In genomic region chr4:137952840-137953239, GRCm38 (mm10) we compare ENCODE assay signal across 9 mouse cellular contexts. TPM values are rescaled to one million over a fixed set of nuclear protein-coding genes. Genes with fewer than 3 reads are reported as not detected.
DNase-seq lines count a peak whose midpoint lies in the region; ATAC-seq and TF ChIP-seq lines count a peak whose summit lies in the region.
"Had no signal": no experiment of that assay in that cellular context is flagged by ENCODE, and none has a peak within 500 bp of the region (broad histone marks: within the 10 kb centered on the region; RNA-seq: fewer than 3 reads in every experiment).

No protein-coding gene starts in this region.

- H3K4me3 ChIP-seq in forebrain, postnatal 0 days (ENCODE audit: low read depth, low read length) = no peak overlapping the region
- no peak overlapping the region for H3K4me3 ChIP-seq in forebrain, embryonic 12.5 days (replicated peaks)
- H3K4me3 ChIP-seq in ES-Bruce4 (ENCODE audit: low read depth, low read length) = no peak overlapping the region
- H3K4me3 ChIP-seq in cerebellum, adult 2 months (replicated peaks; ENCODE audit: insufficient read depth, low read depth, low read length) = no peak overlapping the region
- H3K4me3 ChIP-seq in left cerebral cortex, adult 2 months = no peak overlapping the region
- H3K4me3 ChIP-seq in neural tube, embryonic 11.5 days (ENCODE audit: low read depth, low read length) = no peak overlapping the region
- no peak overlapping the region for H3K4me3 ChIP-seq in thymus, adult 2 months (ENCODE audit: control insufficient read depth, insufficient read depth, low read length)
- H3K4me3 ChIP-seq: limb, embryonic 15.5 days had no signal

- TF ChIP-seq CTCF in forebrain, postnatal 0 days (IDR thresholded peaks at IDR 0.05; ENCODE audit: low read depth) = peak; percentile 89
- peak; percentile 66 for TF ChIP-seq CTCF in ES-Bruce4 (IDR thresholded peaks at IDR 0.05; ENCODE audit: low read depth, low read length)
- TF ChIP-seq CTCF in cerebellum, adult 2 months (IDR thresholded peaks at IDR 0.05; ENCODE audit: borderline replicate concordance, insufficient read depth, low read depth, low read length) = peak; percentile 80
- peak; percentile 88 for TF ChIP-seq CTCF in left cerebral cortex, adult 2 months (IDR thresholded peaks at IDR 0.05)
- no peak for TF ChIP-seq CTCF in thymus, adult 2 months (IDR thresholded peaks at IDR 0.05; ENCODE audit: borderline replicate concordance, control insufficient read depth, extremely low read depth, insufficient read depth, low read length, poor library complexity)

- WGBS in forebrain, postnatal 0 days = 27% methylated on average over 4 of the region's 4 CpGs
- 35% methylated on average over 4 of the region's 4 CpGs for WGBS in forebrain, embryonic 12.5 days
- 25% methylated on average over 4 of the region's 4 CpGs for WGBS in cerebellum, adult 2 months
- WGBS in neural tube, embryonic 11.5 days = 38% methylated on average over 4 of the region's 4 CpGs
- 55% methylated on average over 4 of the region's 4 CpGs for WGBS in thymus, adult 2 months

- H3K9ac ChIP-seq in forebrain, postnatal 0 days = no peak overlapping the region
- no peak overlapping the region for H3K9ac ChIP-seq in forebrain, embryonic 12.5 days
- H3K9ac ChIP-seq in ES-Bruce4 (ENCODE audit: low read depth, poor library complexity, severe bottlenecking) = no peak overlapping the region
- no peak overlapping the region for H3K9ac ChIP-seq in neural tube, embryonic 11.5 days (ENCODE audit: low read length)
- H3K9ac ChIP-seq: limb, embryonic 15.5 days had no signal

- H3K4me2 ChIP-seq in forebrain, postnatal 0 days (ENCODE audit: low read depth) = no peak overlapping the region
- H3K4me2 ChIP-seq in forebrain, embryonic 12.5 days = no peak overlapping the region
- H3K4me2 ChIP-seq in neural tube, embryonic 11.5 days (ENCODE audit: low read depth) = no peak overlapping the region
- H3K4me2 ChIP-seq: limb, embryonic 15.5 days had no signal

- peak; percentile 85 for DNase-seq in forebrain, postnatal 0 days
- DNase-seq in cerebellum, adult 2 months = peak; percentile 72 to 83
- DNase-seq in heart, adult 8-10 months (ENCODE audit: low spot score) = peak; percentile 77
- DNase-seq in left cerebral cortex, adult 2 months (ENCODE audit: extremely low spot score in 1 of 2, low spot score in 2 of 2) = peak; percentile 73 to 79
- peak; percentile 80 for DNase-seq in neural tube, embryonic 11.5 days (ENCODE audit: low spot score)
- DNase-seq in thymus, adult 2 months = peak; percentile 80

- no peak for TF ChIP-seq EP300 in ES-Bruce4 (IDR thresholded peaks at IDR 0.05; ENCODE audit: insufficient read depth, low read depth, low read length)

- H3K27ac ChIP-seq in forebrain, postnatal 0 days (ENCODE audit: low read depth, low read length) = no peak overlapping the region
- no peak overlapping the region for H3K27ac ChIP-seq in forebrain, embryonic 12.5 days
- H3K27ac ChIP-seq in ES-Bruce4 (ENCODE audit: insufficient read depth, low read length) = no peak overlapping the region
- no peak overlapping the region for H3K27ac ChIP-seq in cerebellum, adult 2 months (ENCODE audit: insufficient read depth, low read length)
- no peak overlapping the region for H3K27ac ChIP-seq in left cerebral cortex, adult 2 months
- H3K27ac ChIP-seq in neural tube, embryonic 11.5 days (ENCODE audit: low read depth, low read length) = no peak overlapping the region
- no peak overlapping the region for H3K27ac ChIP-seq in thymus, adult 2 months (ENCODE audit: control insufficient read depth, insufficient read depth, low read length)
- H3K27ac ChIP-seq: limb, embryonic 15.5 days had no signal

- intact Hi-C loops in left cerebral cortex, adult 2 months (cut with DNase I) = loop anchor here (1.0 kb wide), 1 partner anchor 109 kb away; no protein-coding TSS in a partner anchor

- 0 out of 2 replicates have a peak, but pooled peaks have one; percentile 29 for ATAC-seq in forebrain, postnatal 0 days
- no peak for ATAC-seq in forebrain, embryonic 12.5 days (ENCODE audit: low FRiP score)
- no peak for ATAC-seq in neural tube, embryonic 11.5 days (ENCODE audit: insufficient read depth, low FRiP score, low TSS enrichment)

- no peaks in the 10 kb centered on the region for H3K4me1 ChIP-seq in forebrain, postnatal 0 days (ENCODE audit: insufficient read depth)
- no peaks in the 10 kb centered on the region for H3K4me1 ChIP-seq in forebrain, embryonic 12.5 days
- H3K4me1 ChIP-seq in ES-Bruce4 (ENCODE audit: control insufficient read depth, insufficient read depth, low read length) = no peaks in the 10 kb centered on the region
- H3K4me1 ChIP-seq in cerebellum, adult 2 months (ENCODE audit: control insufficient read depth, insufficient read depth, low read length) = no peaks in the 10 kb centered on the region
- no peaks in the 10 kb centered on the region for H3K4me1 ChIP-seq in neural tube, embryonic 11.5 days (ENCODE audit: control insufficient read depth, insufficient read depth, low read length)
- H3K4me1 ChIP-seq in thymus, adult 2 months (replicated peaks; ENCODE audit: control insufficient read depth, insufficient read depth, low read length) = no peaks in the 10 kb centered on the region
- H3K4me1 ChIP-seq: limb, embryonic 15.5 days had no signal

- H3K27me3 ChIP-seq in forebrain, postnatal 0 days (ENCODE audit: insufficient read depth, low read length) = no peaks in the 10 kb centered on the region
- H3K27me3 ChIP-seq in forebrain, embryonic 12.5 days = no peaks in the 10 kb centered on the region
- H3K27me3 ChIP-seq in ES-Bruce4 (ENCODE audit: control insufficient read depth, insufficient read depth, low read length, poor library complexity, severe bottlenecking) = no peaks in the 10 kb centered on the region
- H3K27me3 ChIP-seq in cerebellum, adult 2 months (ENCODE audit: control insufficient read depth, insufficient read depth, low read length) = no peaks in the 10 kb centered on the region
- no peaks in the 10 kb centered on the region for H3K27me3 ChIP-seq in neural tube, embryonic 11.5 days (ENCODE audit: control insufficient read depth, insufficient read depth, low read length)
- H3K27me3 ChIP-seq in thymus, adult 2 months (ENCODE audit: control insufficient read depth, insufficient read depth, low read length) = no peaks in the 10 kb centered on the region
- H3K27me3 ChIP-seq: limb, embryonic 15.5 days had no signal

- no peaks in the 10 kb centered on the region for H3K9me3 ChIP-seq in forebrain, postnatal 0 days (ENCODE audit: low read length)
- no peaks in the 10 kb centered on the region for H3K9me3 ChIP-seq in forebrain, embryonic 12.5 days
- H3K9me3 ChIP-seq in ES-Bruce4 (replicated peaks; ENCODE audit: control insufficient read depth, insufficient read depth, low read length, poor library complexity, severe bottlenecking) = no peaks in the 10 kb centered on the region
- H3K9me3 ChIP-seq in neural tube, embryonic 11.5 days (ENCODE audit: control insufficient read depth, low read length) = no peaks in the 10 kb centered on the region
- H3K9me3 ChIP-seq: limb, embryonic 15.5 days had no signal

- H3K36me3 ChIP-seq in forebrain, postnatal 0 days (ENCODE audit: insufficient read depth) = peaks cover 35% of the 10 kb centered on the region
- H3K36me3 ChIP-seq in forebrain, embryonic 12.5 days (replicated peaks) = peaks cover 25% of the 10 kb centered on the region
- no peaks in the 10 kb centered on the region for H3K36me3 ChIP-seq in ES-Bruce4 (ENCODE audit: control insufficient read depth, insufficient read depth, low read length, poor library complexity, severe bottlenecking)
- H3K36me3 ChIP-seq in neural tube, embryonic 11.5 days (ENCODE audit: control insufficient read depth, insufficient read depth, low read length) = peaks cover 5% of the 10 kb centered on the region
- H3K36me3 ChIP-seq in thymus, adult 2 months (ENCODE audit: control insufficient read depth, insufficient read depth, low read length) = peaks cover 4% of the 10 kb centered on the region

- TF ChIP-seq POLR2A in ES-Bruce4 (IDR thresholded peaks at IDR 0.05; ENCODE audit: insufficient read depth, low read length) = no peak
- no peak for TF ChIP-seq POLR2A in cerebellum, adult 2 months (IDR thresholded peaks at IDR 0.05; ENCODE audit: borderline replicate concordance, insufficient read depth, low read length)
- TF ChIP-seq POLR2A in thymus, adult 2 months (IDR thresholded peaks at IDR 0.05; ENCODE audit: control insufficient read depth, extremely low read depth, insufficient read depth, low read length, poor library complexity) = no peak

RNA-seq across cellular contexts. Expression of gene Eif4g3, which starts 40.0 kb away (rescaled TPM):
- total RNA-seq in forebrain, postnatal 0 days (2014; rRNA removed) = 61.9 and 67.0 TPM in 2 replicates
- polyA plus RNA-seq in forebrain, postnatal 0 days (2015; fragmentation: Nextera tagmentation; extraction: Ambion mirVana) = 28.8 and 38.4 TPM in 2 replicates
- 58.0 and 60.5 TPM in 2 replicates for polyA plus RNA-seq in forebrain, embryonic 12.5 days (2016; fragmentation: Nextera tagmentation; extraction: Ambion mirVana)
- 71.7 TPM in 2 replicates for polyA plus RNA-seq in ES-Bruce4 (2011; ENCODE audit: insufficient read depth, insufficient read length, low read depth, missing spikeins)
- 156 and 160 TPM in 2 replicates for polyA plus RNA-seq in cerebellum, adult 2 months (2012; rRNA removed)
- total RNA-seq in heart, adult 8-10 months (2022) = 10 to 100 TPM; 36.5 to 42.9 (median 41.0) TPM
- total RNA-seq in left cerebral cortex, adult 2 months (2021) = 100 to 1,000 TPM; 179 to 187 TPM
- polyA plus RNA-seq in neural tube, embryonic 11.5 days (2014; fragmentation: Nextera tagmentation; extraction: Ambion mirVana) = 51.0 and 55.0 TPM in 2 replicates
- 72.1 TPM in 2 replicates for polyA plus RNA-seq in thymus, adult 2 months (2012; rRNA removed)
